Mouse (Mus musculus) kidney, adult 2 months (tissue): Measurements from ENCODE around the gene Yap1.

Experiments used
- CTCF ChIP-seq: fragments of 200-500 bp; conservative IDR thresholded peaks from 2 replicates; pipeline ENCODE4 v1.5.1; 2011; ENCODE audit warnings: low read depth, mild to moderate bottlenecking, control low read depth, low read length, moderate library complexity, mixed read lengths; ENCODE audit not compliant: insufficient read depth, insufficient read length
- POLR2A ChIP-seq: fragments of 200-500 bp; IDR thresholded peaks from one replicate; pipeline ENCODE4 v1.6.1; 2011; ENCODE audit warnings: low read depth, low read length, control low read depth

- TF ChIP-seq CTCF (no peak), POLR2A (no peak)
These were observed 102.1 kb downstream of the Yap1 start for GRCm38 (mm10) chr9:7902311-7902710.
